Mouse (Mus musculus) forebrain, embryonic 11.5 days (tissue): ENCODE measurements around the gene Arl4d. TPM values are rescaled to one million over a fixed set of nuclear protein-coding genes. Genes with fewer than 3 reads are reported as not detected.
A peak's percentile ranks its signal among the peaks of the same experiment; 100 is the strongest.
"Not testable (repeated sequence)": the region's sequence is repeated elsewhere in the genome, so short reads cannot be mapped to it uniquely, and the experiment has no call there.

Source experiments
- ATAC-seq: fragments of 200-750 bp; cut with Nextera tagmentation; replicated peaks from 2 replicates; pipeline ENCODE4 v1.8.0; 2017; ENCODE audit warnings: moderate TSS enrichment; ENCODE audit not compliant: low FRiP score
- DNase-seq: peaks from one replicate; pipeline ENCODE4 v3.0.0-alpha.2; 2017; ENCODE audit warnings: low spot score
- H3K27ac ChIP-seq: fragments of 300-500 bp; sonication (generic); 2 replicates; pipeline ENCODE4 v1.5.1; 2014; ENCODE audit warnings: low read depth, low read length
- H3K27me3 ChIP-seq: fragments of 300-500 bp; sonication (generic); 2 replicates; pipeline ENCODE4 v1.6.1; 2014; ENCODE audit warnings: mild to moderate bottlenecking, low read length, mixed read lengths; ENCODE audit not compliant: control insufficient read depth, insufficient read depth
- H3K36me3 ChIP-seq: fragments of 300-500 bp; sonication (generic); 2 replicates; pipeline ENCODE4 v1.6.1; 2014; ENCODE audit warnings: mild to moderate bottlenecking, low read length, moderate library complexity, mixed read lengths; ENCODE audit not compliant: control insufficient read depth, insufficient read depth
- H3K4me1 ChIP-seq: fragments of 300-500 bp; sonication (generic); replicated peaks from 2 replicates; pipeline ENCODE4 v1.6.1; 2014; ENCODE audit warnings: low read length, mixed read lengths; ENCODE audit not compliant: control insufficient read depth, insufficient read depth
- H3K4me2 ChIP-seq: fragments of 300-500 bp; sonication (generic); 2 replicates; pipeline ENCODE4 v1.6.1; 2014; ENCODE audit warnings: low read depth, mild to moderate bottlenecking, low read length, moderate library complexity, mixed read lengths; ENCODE audit not compliant: severe bottlenecking
- H3K4me3 ChIP-seq: fragments of 300-500 bp; sonication (generic); 2 replicates; pipeline ENCODE4 v1.5.1; 2014; ENCODE audit warnings: low read depth, low read length
- H3K9ac ChIP-seq: fragments of 300-500 bp; sonication (generic); 2 replicates; pipeline ENCODE4 v1.6.1; 2014; ENCODE audit warnings: low read length
- H3K9me3 ChIP-seq: fragments of 300-500 bp; sonication (generic); 2 replicates; pipeline ENCODE4 v1.6.1; 2016; ENCODE audit warnings: low read length, mixed read lengths; ENCODE audit not compliant: control insufficient read depth
- WGBS: fragments of 180-500 bp; shearing (Covaris S2); extraction: QIAGEN DNeasy Blood & Tissue Kit; methylation state at CpG from one replicate; pipeline ENCODE4 v1.1.7; 2014; 5-methylcytosine and 5-hydroxymethylcytosine counted together
- polyA plus RNA-seq: library from polyadenylated mRNA; unstranded; fragments of >200 nt; fragmentation: Nextera tagmentation; extraction: Ambion mirVana; gene quantifications from 2 replicates; pipeline ENCODE4 v1.2.1, GENCODE M21; 2014

Arl4d gene
- polyA plus RNA-seq, 1 experiment from 2014 or later = 8.0 TPM

- H3K4me2 ChIP-seq = no peak overlapping the region
- H3K9ac ChIP-seq = no peak overlapping the region
- no peaks in the 10 kb centered on the region for H3K27me3 ChIP-seq
- H3K36me3 ChIP-seq = no peaks in the 10 kb centered on the region
- no peak overlapping the region for H3K27ac ChIP-seq
- peak; percentile 37 for DNase-seq
- WGBS = 54% methylated on average over 5 of the region's 5 CpGs
- no peaks in the 10 kb centered on the region; the same call in 1 of the 2 replicates for H3K4me1 ChIP-seq
- no peak for ATAC-seq
- no peaks in the 10 kb centered on the region for H3K9me3 ChIP-seq
- H3K4me3 ChIP-seq = no peak overlapping the region
Measured at GRCm38 (mm10) chr11:101642931-101643330, 22.4 kb upstream of the Arl4d start.

DNA sequence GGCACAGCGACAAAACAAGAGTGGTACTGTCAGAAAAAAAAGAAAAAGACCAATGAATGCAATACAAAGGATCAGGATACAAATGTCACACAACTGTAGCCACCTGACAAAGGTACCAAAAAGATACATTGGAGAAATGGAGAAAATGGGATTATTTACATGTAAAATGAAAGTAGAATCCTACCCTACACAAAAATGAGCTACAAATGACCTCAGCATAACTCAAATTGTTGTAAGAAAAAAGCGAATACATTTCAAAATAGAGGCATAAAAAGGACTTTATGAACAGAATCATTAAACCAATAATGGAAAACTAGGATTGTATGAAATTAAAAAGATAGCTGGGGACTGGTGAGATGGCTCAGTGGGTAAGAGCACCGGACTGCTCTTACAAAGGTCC is 20.8 kb upstream of the Arl4d start:
- 57% methylated on average over 3 of the region's 3 CpGs for WGBS

GRCm38 (mm10) chr11:101645043-101645410 is 20.3 kb upstream of the Arl4d start:
- 1% methylated on average over 4 of the region's 4 CpGs for WGBS
- H3K9ac ChIP-seq, H3K27me3 ChIP-seq, H3K9me3 ChIP-seq, ATAC-seq, H3K4me1 ChIP-seq, DNase-seq, H3K36me3 ChIP-seq, H3K4me3 ChIP-seq, H3K4me2 ChIP-seq, H3K27ac ChIP-seq: not testable (repeated sequence)

More for the DNA sequence above, 20.8 kb upstream of the Arl4d start:
- DNase-seq = peak; percentile 7
- Histone ChIP-seq H3K4me1 (no peaks in the 10 kb centered on the region; the same call in 1 of the 2 replicates), H3K9me3 (no peaks in the 10 kb centered on the region), H3K27ac (no peak overlapping the region), H3K27me3 (no peaks in the 10 kb centered on the region), H3K9ac (no peak overlapping the region), H3K4me3 (no peak overlapping the region), H3K36me3 (no peaks in the 10 kb centered on the region), H3K4me2 (no peak overlapping the region)
- ATAC-seq = no peak

GRCm38 (mm10) chr11:101645411-101646282 is 19.7 kb upstream of the Arl4d start:
- H3K27me3 ChIP-seq = not testable (repeated sequence)

GRCm38 (mm10) chr11:101646283-101646794 is 19.0 kb upstream of the Arl4d start:
- peak overlapping the region; percentile 58 for H3K9ac ChIP-seq
- not testable (repeated sequence) for H3K9me3 ChIP-seq, H3K4me1 ChIP-seq, H3K27me3 ChIP-seq, DNase-seq, H3K36me3 ChIP-seq, ATAC-seq
- peak overlapping the region; percentile 21; the same call in 1 of the 2 replicates for H3K4me3 ChIP-seq
- 12% methylated on average over 14 of the region's 16 CpGs for WGBS
- peak overlapping the region; percentile 43 for H3K4me2 ChIP-seq
- peak overlapping the region; percentile 71; the same call in 1 of the 2 replicates for H3K27ac ChIP-seq

More at GRCm38 (mm10) chr11:101645411-101646282, 19.7 kb upstream of the Arl4d start:
- peak overlapping the region; percentile 58 for H3K9ac ChIP-seq
- peak; percentile 78 for ATAC-seq
- WGBS = under 1% methylated on average over 43 of the region's 56 CpGs
- not testable (repeated sequence) for H3K36me3 ChIP-seq, H3K9me3 ChIP-seq, H3K4me1 ChIP-seq
- H3K4me3 ChIP-seq = peak overlapping the region; percentile 21; the same call in 1 of the 2 replicates
- H3K4me2 ChIP-seq = peak overlapping the region; percentile 43
- peak; percentile 90 for DNase-seq
- peak overlapping the region; percentile 71 for H3K27ac ChIP-seq

GRCm38 (mm10) chr11:101647093-101647492 is 18.2 kb upstream of the Arl4d start:
- H3K4me3 ChIP-seq = not testable (repeated sequence)
- WGBS = 93% methylated on average over 10 of the region's 10 CpGs

DNA sequence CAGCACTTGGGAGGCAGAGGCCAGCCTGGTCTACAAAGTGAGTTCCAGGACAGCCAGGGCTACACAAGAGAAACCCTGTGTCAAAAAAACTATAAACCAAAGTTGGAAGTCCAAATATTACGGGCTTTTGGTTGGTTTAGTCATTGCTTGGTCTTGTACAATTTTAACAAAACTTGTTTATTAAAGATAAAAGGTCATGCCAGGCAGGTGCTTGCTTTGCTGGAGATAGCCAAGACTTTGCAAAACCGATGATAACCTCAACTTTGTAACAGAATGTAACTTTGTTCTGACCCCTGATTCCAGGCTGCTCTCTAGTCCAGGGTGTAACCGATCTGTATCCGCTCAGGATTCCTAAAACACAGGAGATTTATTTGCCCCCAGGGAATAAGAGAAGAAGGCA is 9.0 kb upstream of the Arl4d start:
- H3K4me2 ChIP-seq = no peak overlapping the region
- DNase-seq (no peak), ATAC-seq (no peak)
- H3K27me3 ChIP-seq = no peaks in the 10 kb centered on the region
- WGBS = 92% methylated on average over 4 of the region's 4 CpGs
- H3K4me1 ChIP-seq = no peaks in the 10 kb centered on the region
- no peak overlapping the region for H3K9ac ChIP-seq
- no peak overlapping the region for H3K27ac ChIP-seq
- no peaks in the 10 kb centered on the region for H3K36me3 ChIP-seq
- no peaks in the 10 kb centered on the region for H3K9me3 ChIP-seq
- no peak overlapping the region for H3K4me3 ChIP-seq

More at GRCm38 (mm10) chr11:101647093-101647492, 18.2 kb upstream of the Arl4d start:
- H3K36me3 ChIP-seq, H3K27me3 ChIP-seq, H3K9me3 ChIP-seq, DNase-seq, H3K4me1 ChIP-seq, H3K27ac ChIP-seq, ATAC-seq, H3K4me2 ChIP-seq, H3K9ac ChIP-seq: not testable (repeated sequence)

- under 1% methylated on average over 3 of the region's 3 CpGs for WGBS
- Histone ChIP-seq H3K4me3 (peak overlapping the region; percentile 10; the same call in 1 of the 2 replicates), H3K9me3 (no peaks in the 10 kb centered on the region), H3K4me1 (no peaks in the 10 kb centered on the region), H3K9ac (peak overlapping the region; percentile 67; the same call in 1 of the 2 replicates), H3K4me2 (peak overlapping the region; percentile 46; the same call in 1 of the 2 replicates), H3K27me3 (no peaks in the 10 kb centered on the region), H3K36me3 (no peaks in the 10 kb centered on the region), H3K27ac (peak overlapping the region; percentile 94)
- DNase-seq (peak; percentile 55), ATAC-seq (no peak)
Measured at GRCm38 (mm10) chr11:101657528-101657885, 7.8 kb upstream of the Arl4d start.
